Mouse (Mus musculus) lung, postnatal 0 days (tissue): ENCODE measurements around the gene Prrt1. TPM values are rescaled to one million over a fixed set of nuclear protein-coding genes. Genes with fewer than 3 reads are reported as not detected.

Source experiments
- ATAC-seq: fragments of 200-750 bp; cut with Nextera tagmentation; 2 replicates; pipeline ENCODE4 v1.8.0; 2017; ENCODE audit warnings: moderate library complexity
- DNase-seq: peaks from one replicate; pipeline ENCODE4 v3.0.0-alpha.2; 2016; ENCODE audit warnings: low spot score
- H3K27ac ChIP-seq: fragments of 300-500 bp; sonication (generic); 2 replicates; pipeline ENCODE4 v1.5.1; 2014; ENCODE audit warnings: antibody characterized with exemption, mild to moderate bottlenecking, low read length, mixed read lengths
- H3K27me3 ChIP-seq: fragments of 300-500 bp; sonication (generic); replicated peaks from 2 replicates; pipeline ENCODE4 v1.6.1; 2014; ENCODE audit warnings: low read length, mixed read lengths; ENCODE audit not compliant: insufficient read depth
- H3K36me3 ChIP-seq: fragments of 300-500 bp; sonication (generic); 2 replicates; pipeline ENCODE4 v1.6.1; 2014; ENCODE audit warnings: low read length, mixed read lengths; ENCODE audit not compliant: insufficient read depth
- H3K4me1 ChIP-seq: fragments of 300-500 bp; sonication (generic); 2 replicates; pipeline ENCODE4 v1.6.1; 2014; ENCODE audit warnings: antibody characterized with exemption, low read depth, low read length, mixed read lengths; ENCODE audit not compliant: insufficient read depth
- H3K4me2 ChIP-seq: fragments of 300-500 bp; sonication (generic); replicated peaks from 2 replicates; pipeline ENCODE4 v1.6.1; 2014; ENCODE audit warnings: low read depth, mild to moderate bottlenecking, low read length, moderate library complexity, mixed read lengths
- H3K4me3 ChIP-seq: fragments of 300-500 bp; sonication (generic); 2 replicates; pipeline ENCODE4 v1.5.1; 2014; ENCODE audit warnings: low read depth, low read length
- H3K9ac ChIP-seq: fragments of 300-500 bp; sonication (generic); replicated peaks from 2 replicates; pipeline ENCODE4 v1.6.1; 2014; ENCODE audit warnings: low read depth, mild to moderate bottlenecking
- H3K9me3 ChIP-seq: fragments of 300-500 bp; sonication (generic); 2 replicates; pipeline ENCODE4 v1.6.1; 2016; ENCODE audit warnings: low read length, mixed read lengths
- CTCF ChIP-seq: IDR thresholded peaks from 2 replicates; pipeline ENCODE4 v1.5.1; 2016; ENCODE audit warnings: antibody characterized with exemption, mild to moderate bottlenecking
- EP300 ChIP-seq: IDR thresholded peaks from 2 replicates; pipeline ENCODE4 v1.6.1; 2016; ENCODE audit warnings: antibody characterized with exemption, mild to moderate bottlenecking, control low read depth
- WGBS: fragments of 180-500 bp; shearing (Covaris S2); extraction: QIAGEN DNeasy Blood & Tissue Kit; methylation state at CpG from one replicate; pipeline ENCODE4 v1.1.7; 2014; 5-methylcytosine and 5-hydroxymethylcytosine counted together
- polyA plus RNA-seq: library from polyadenylated mRNA; unstranded; fragments of >200 nt; fragmentation: Nextera tagmentation; extraction: Ambion mirVana; gene quantifications from 2 replicates; pipeline ENCODE4 v1.2.1, GENCODE M21; 2015

Prrt1 gene
- polyA plus RNA-seq, 1 experiment from 2014 or later: 0.29 TPM

DNA sequence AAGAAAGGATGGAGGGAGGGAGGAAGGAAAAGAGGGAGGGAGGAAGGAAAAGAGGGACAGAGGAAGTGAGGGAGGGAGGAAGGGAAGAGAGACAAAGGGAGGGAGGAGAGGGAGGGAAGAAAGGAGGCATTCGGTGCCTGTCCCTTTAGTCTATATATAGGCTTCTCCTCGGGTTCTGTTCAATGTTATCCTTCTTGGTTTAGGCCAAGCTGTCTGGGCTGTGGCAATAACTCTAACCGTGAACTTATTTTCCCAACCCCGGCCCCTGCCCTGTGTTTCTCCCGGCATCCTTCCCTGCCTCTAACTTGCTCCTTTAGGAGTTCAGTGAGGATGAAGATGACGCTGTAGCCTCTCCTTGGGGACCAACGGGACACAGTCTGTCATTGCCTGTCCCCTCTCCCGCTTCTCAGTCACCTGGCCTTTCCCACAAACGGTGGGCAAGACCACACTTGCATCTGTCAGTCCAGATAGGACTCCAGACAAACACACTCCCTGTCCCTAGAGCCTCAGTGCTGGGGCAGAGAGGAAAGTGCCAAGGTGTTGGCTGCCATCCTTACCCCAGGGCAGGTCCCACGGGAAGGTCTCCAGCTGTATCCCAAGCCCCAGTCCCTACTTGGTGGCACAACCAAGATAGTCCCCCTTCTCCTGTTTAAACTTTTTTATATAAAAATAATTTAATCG lies 45.3 kb downstream of the Prrt1 start:
- ATAC-seq (no peak), DNase-seq (no peak)
- no peaks in the 10 kb centered on the region for H3K9me3 ChIP-seq
- WGBS: 47% methylated on average over 11 of the region's 11 CpGs
- H3K27ac ChIP-seq: no peak overlapping the region
- no peak for TF ChIP-seq CTCF
- TF ChIP-seq EP300: no peak
- H3K9ac ChIP-seq: no peak overlapping the region
- H3K36me3 ChIP-seq: no peaks in the 10 kb centered on the region
- no peak overlapping the region for H3K4me2 ChIP-seq
- H3K4me3 ChIP-seq: no peak overlapping the region
- peaks cover 54% of the 10 kb centered on the region for H3K27me3 ChIP-seq
- peaks cover 10% of the 10 kb centered on the region; the same call in 1 of the 2 replicates for H3K4me1 ChIP-seq

DNA sequence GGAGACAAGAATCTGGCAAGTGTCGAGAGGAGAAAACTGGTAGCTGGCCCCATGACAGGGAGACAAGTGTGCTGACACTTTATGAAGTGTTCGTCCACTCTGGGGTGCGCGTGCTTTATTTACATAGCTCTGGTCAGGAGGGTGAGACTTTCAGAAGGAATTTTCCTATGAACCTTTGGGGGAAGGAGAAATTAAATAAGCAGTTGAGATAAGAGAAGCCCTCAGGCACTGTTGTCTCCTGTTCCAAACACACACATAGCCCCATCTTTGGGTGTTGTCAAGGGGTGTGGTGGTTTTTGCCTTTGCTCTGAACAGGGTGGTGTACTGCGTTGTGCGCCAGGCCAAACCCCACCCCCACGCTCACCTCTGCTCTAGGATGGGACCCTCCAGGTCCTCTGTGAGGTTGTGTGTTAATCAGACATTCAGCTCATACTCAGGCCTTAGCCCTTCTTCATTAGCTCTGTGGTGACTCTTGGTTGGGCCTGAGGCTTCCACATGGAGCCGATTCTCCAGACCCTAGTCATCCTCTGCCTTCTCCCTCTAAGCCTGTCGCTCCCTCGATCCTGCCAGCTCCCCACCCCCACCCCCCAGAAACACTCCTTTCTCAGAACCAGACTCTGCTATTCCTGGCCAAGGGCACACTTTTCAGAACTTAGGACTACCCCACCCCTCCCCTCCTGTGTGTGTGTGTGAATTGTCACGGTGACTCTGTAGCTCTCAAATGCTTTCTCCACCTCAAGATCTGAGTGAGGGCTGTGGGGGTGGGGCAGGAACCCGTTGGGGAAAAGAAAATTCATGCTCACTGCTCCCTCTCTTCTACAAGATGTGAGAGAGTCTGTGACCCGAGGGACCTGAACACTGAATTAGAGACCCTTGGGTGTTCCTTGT lies 46.1 kb downstream of the Prrt1 start:
- Histone ChIP-seq H3K27me3 (peaks cover 46% of the 10 kb centered on the region), H3K4me3 (no peak overlapping the region), H3K9me3 (no peaks in the 10 kb centered on the region)

DNA sequence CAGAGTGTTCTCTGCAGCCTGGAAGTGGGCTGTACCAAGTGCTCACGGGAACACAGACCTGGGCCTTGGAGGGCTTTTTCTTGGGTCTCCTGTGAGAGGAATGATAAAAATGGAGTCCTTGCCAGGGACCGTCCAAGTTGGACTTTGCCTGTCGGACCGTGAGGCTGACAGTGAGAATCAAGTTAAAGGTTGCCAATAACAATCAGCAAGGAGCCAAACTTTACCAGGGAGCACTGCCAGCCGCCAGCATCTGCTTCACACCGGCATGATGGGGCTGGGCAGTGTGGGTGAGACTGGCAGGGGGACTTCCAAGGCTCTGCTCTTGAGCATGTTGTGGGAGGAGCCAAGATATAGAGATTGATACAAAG lies 46.7 kb downstream of the Prrt1 start:
- DNase-seq (no peak), ATAC-seq (no peak)
- Histone ChIP-seq H3K4me1 (peaks cover 10% of the 10 kb centered on the region; the same call in 1 of the 2 replicates), H3K27me3 (peaks cover 40% of the 10 kb centered on the region), H3K4me2 (no peak overlapping the region), H3K27ac (no peak overlapping the region), H3K9ac (no peak overlapping the region), H3K4me3 (no peak overlapping the region), H3K9me3 (no peaks in the 10 kb centered on the region), H3K36me3 (no peaks in the 10 kb centered on the region)
- TF ChIP-seq EP300 (no peak), CTCF (no peak)
- 48% methylated on average over 6 of the region's 6 CpGs for WGBS

More for the DNA sequence above, 46.1 kb downstream of the Prrt1 start:
- Histone ChIP-seq H3K9ac (no peak overlapping the region), H3K27ac (no peak overlapping the region), H3K4me2 (no peak overlapping the region), H3K36me3 (no peaks in the 10 kb centered on the region), H3K4me1 (peaks cover 10% of the 10 kb centered on the region; the same call in 1 of the 2 replicates)
- TF ChIP-seq EP300: peak; percentile 31; the same call in 1 of the 2 replicates
- TF ChIP-seq CTCF: no peak
- 38% methylated on average over 13 of the region's 13 CpGs for WGBS
- peak; percentile 68 for DNase-seq
- peak; percentile 67 for ATAC-seq

DNA sequence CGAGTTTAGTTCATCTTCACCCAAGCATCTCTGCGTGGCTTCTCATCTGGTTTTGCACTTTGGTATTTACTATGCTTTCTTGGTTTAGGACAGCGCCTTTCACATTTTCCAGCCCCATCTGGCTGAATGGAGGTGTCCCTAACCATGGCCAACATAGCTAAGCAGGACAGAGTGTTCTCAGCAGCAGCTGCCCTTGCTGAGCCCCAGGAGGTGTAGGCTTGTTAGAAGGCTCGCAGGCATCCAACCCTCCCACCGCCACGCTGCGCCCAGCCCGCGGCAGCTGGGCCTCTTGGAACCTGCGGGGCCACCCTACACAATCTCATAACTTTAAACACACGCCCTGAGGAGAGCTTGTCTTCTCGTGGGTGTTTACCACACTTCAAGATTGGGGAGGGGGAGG lies 47.3 kb downstream of the Prrt1 start:
- no peaks in the 10 kb centered on the region for H3K9me3 ChIP-seq
- WGBS: 54% methylated on average over 12 of the region's 12 CpGs
- TF ChIP-seq EP300 (no peak), CTCF (no peak)
- no peak overlapping the region for H3K9ac ChIP-seq
- H3K4me1 ChIP-seq: peaks cover 6% of the 10 kb centered on the region; the same call in 1 of the 2 replicates
- ATAC-seq: no peak
- H3K27me3 ChIP-seq: peaks cover 34% of the 10 kb centered on the region
- no peak overlapping the region for H3K4me2 ChIP-seq
- H3K36me3 ChIP-seq: no peaks in the 10 kb centered on the region
- H3K27ac ChIP-seq: no peak overlapping the region
- DNase-seq: no peak
- H3K4me3 ChIP-seq: no peak overlapping the region

DNA sequence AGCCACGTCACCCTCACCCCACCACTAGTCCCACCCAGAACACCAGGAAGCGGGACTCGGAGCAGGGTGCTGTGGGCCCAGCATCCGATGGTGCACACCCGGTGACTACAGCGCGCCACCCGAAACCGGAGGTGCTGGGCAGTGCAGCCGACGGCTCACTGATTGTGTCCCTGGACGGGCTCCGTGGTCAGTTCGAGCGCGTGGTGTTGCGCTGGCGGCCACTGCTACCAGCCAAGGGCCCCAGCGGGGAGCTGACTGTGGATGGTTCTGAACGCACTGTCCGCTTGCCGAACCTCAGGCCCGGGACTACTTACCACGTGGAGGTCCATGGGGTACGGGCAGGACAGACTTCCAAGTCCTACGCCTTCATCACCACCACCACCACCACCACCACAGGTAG lies 50.9 kb downstream of the Prrt1 start:
- Histone ChIP-seq H3K4me1 (peaks cover 29% of the 10 kb centered on the region), H3K27me3 (peaks cover 10% of the 10 kb centered on the region), H3K4me2 (no peak overlapping the region), H3K4me3 (no peak overlapping the region), H3K27ac (no peak overlapping the region), H3K36me3 (no peaks in the 10 kb centered on the region), H3K9me3 (no peaks in the 10 kb centered on the region), H3K9ac (no peak overlapping the region)
- 85% methylated on average over 26 of the region's 26 CpGs for WGBS
- ATAC-seq (no peak), DNase-seq (no peak)
- TF ChIP-seq CTCF (no peak), EP300 (no peak)

DNA sequence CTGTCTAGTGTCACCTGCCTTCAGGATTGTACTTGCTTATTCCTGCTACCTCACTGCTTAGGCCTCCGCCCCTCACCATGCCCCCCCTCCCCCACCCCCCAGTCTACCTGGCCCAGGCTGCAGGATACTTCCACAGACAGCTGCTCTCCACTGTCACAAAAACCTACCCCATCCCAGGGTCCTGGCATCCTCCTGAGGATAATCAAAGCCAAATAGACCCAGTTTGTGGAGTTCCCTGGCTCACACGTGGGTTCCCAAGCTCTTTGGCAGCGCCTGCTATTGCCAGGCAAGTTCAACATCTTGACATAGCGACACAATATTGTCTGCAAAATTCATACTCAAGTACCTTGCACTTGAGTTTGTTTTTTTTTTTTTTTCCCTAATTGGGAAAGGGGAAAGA lies 51.3 kb downstream of the Prrt1 start:
- Histone ChIP-seq H3K9me3 (no peaks in the 10 kb centered on the region), H3K36me3 (no peaks in the 10 kb centered on the region), H3K4me1 (peaks cover 29% of the 10 kb centered on the region), H3K27ac (no peak overlapping the region), H3K9ac (no peak overlapping the region), H3K27me3 (peaks cover 10% of the 10 kb centered on the region), H3K4me3 (no peak overlapping the region), H3K4me2 (no peak overlapping the region)
- 73% methylated on average over 4 of the region's 4 CpGs for WGBS
- no peak for DNase-seq
- no peak for ATAC-seq
- TF ChIP-seq CTCF (no peak), EP300 (no peak)
